8 mouse cellular contexts compared by ENCODE assay signal in the genomic region with DNA sequence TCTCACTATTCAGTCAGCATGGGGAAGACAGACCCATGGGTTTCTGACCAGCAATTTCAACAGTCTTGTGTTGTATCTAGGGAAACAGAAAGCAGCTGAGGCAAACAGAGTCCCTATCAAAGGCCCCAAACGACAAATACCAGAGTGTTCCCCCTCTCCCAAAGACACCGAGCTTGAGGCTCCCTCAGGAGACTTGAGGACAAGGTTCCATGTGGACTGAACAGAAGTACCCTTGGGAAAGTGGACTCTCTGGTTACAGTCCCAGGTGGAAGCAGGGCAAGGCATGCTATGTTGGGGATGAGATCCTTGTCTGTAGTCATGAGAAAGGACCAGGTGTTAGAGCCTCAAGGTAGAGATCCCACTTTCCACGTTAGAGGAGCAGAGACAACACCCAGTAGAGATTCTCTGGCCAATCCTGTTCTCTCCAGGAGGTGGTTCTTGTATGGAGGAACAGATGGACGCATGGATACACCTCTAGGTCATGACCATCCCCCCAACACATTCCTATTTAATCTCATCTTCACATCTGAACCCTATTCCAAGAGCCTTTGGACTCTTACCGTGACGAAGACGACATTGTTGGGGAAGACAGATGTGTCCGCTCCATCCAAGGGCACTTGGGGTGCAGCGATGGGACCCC. TPM values are rescaled to one million over a fixed set of nuclear protein-coding genes. Genes with fewer than 3 reads are reported as not detected.
DNase-seq lines count a peak whose midpoint lies in the region; ATAC-seq and TF ChIP-seq lines count a peak whose summit lies in the region.
"Had no signal": no experiment of that assay in that cellular context is flagged by ENCODE, and none has a peak within 500 bp of the region (broad histone marks: within the 10 kb centered on the region; RNA-seq: fewer than 3 reads in every experiment).

No protein-coding gene starts in this region.

- 45% methylated on average over 9 of the region's 9 CpGs for WGBS in lung, postnatal 0 days
- WGBS in forebrain, embryonic 15.5 days, result 68% methylated on average over 9 of the region's 9 CpGs
- WGBS in limb, embryonic 14.5 days, result 72% methylated on average over 9 of the region's 9 CpGs
- 58% methylated on average over 9 of the region's 9 CpGs for WGBS in stomach, embryonic 16.5 days

- H3K4me3 ChIP-seq in lung, postnatal 0 days (ENCODE audit: low read depth, low read length), result no peak overlapping the region; the same call in 1 of the 2 replicates
- H3K4me3 ChIP-seq in forebrain, embryonic 15.5 days, result peak overlapping the region; percentile 86
- peak overlapping the region; percentile 87 for H3K4me3 ChIP-seq in limb, embryonic 14.5 days (replicated peaks; ENCODE audit: low read length)
- peak overlapping the region; percentile 79 for H3K4me3 ChIP-seq in stomach, embryonic 16.5 days (replicated peaks; ENCODE audit: low read length)

- no peak overlapping the region for H3K27ac ChIP-seq in lung, postnatal 0 days (ENCODE audit: low read length)
- no peak overlapping the region for H3K27ac ChIP-seq in forebrain, embryonic 15.5 days (replicated peaks)
- H3K27ac ChIP-seq in limb, embryonic 14.5 days (replicated peaks; ENCODE audit: low read depth, low read length), result no peak overlapping the region
- H3K27ac ChIP-seq in stomach, embryonic 16.5 days (ENCODE audit: low read length), result peak overlapping the region; percentile 17; the same call in 1 of the 2 replicates

- H3K27me3 ChIP-seq in lung, postnatal 0 days (replicated peaks; ENCODE audit: insufficient read depth, low read length), result no peaks in the 10 kb centered on the region
- H3K27me3 ChIP-seq in forebrain, embryonic 15.5 days, result no peaks in the 10 kb centered on the region
- no peaks in the 10 kb centered on the region for H3K27me3 ChIP-seq in limb, embryonic 14.5 days (ENCODE audit: control insufficient read depth, insufficient read depth, low read length)
- H3K27me3 ChIP-seq in stomach, embryonic 16.5 days (ENCODE audit: control insufficient read depth, insufficient read depth, low read length), result no peaks in the 10 kb centered on the region

- TF ChIP-seq POLR2A in limb, embryonic 14.5 days (IDR thresholded peaks at IDR 0.05; ENCODE audit: borderline replicate concordance, extremely low read depth, insufficient read depth, insufficient read length), result no peak

- H3K36me3 ChIP-seq in lung, postnatal 0 days (ENCODE audit: insufficient read depth, low read length), result peaks cover 17% of the 10 kb centered on the region
- peaks cover 43% of the 10 kb centered on the region for H3K36me3 ChIP-seq in forebrain, embryonic 15.5 days
- peaks cover 53% of the 10 kb centered on the region for H3K36me3 ChIP-seq in limb, embryonic 14.5 days (ENCODE audit: control insufficient read depth, insufficient read depth, low read length)
- H3K36me3 ChIP-seq in stomach, embryonic 16.5 days (ENCODE audit: control insufficient read depth, insufficient read depth, low read length), result peaks cover 24% of the 10 kb centered on the region

- no peak for TF ChIP-seq EP300 in lung, postnatal 0 days (IDR thresholded peaks at IDR 0.05)

- H3K4me2 ChIP-seq in lung, postnatal 0 days (replicated peaks; ENCODE audit: low read depth, low read length), result peak overlapping the region; percentile 85
- peak overlapping the region; percentile 95 for H3K4me2 ChIP-seq in forebrain, embryonic 15.5 days (replicated peaks)
- H3K4me2 ChIP-seq in limb, embryonic 14.5 days (replicated peaks; ENCODE audit: low read depth, low read length, severe bottlenecking), result peak overlapping the region; percentile 83
- H3K4me2 ChIP-seq in stomach, embryonic 16.5 days (ENCODE audit: low read depth, low read length), result peak overlapping the region; percentile 90

- TF ChIP-seq CTCF in lung, postnatal 0 days (IDR thresholded peaks at IDR 0.05), result no peak

- H3K9ac ChIP-seq in lung, postnatal 0 days (replicated peaks; ENCODE audit: low read depth), result peak overlapping the region; percentile 27; the same call in 1 of the 2 replicates
- H3K9ac ChIP-seq in forebrain, embryonic 15.5 days (replicated peaks), result peak overlapping the region; percentile 95
- H3K9ac ChIP-seq in limb, embryonic 14.5 days (ENCODE audit: low read depth, low read length, severe bottlenecking), result peak overlapping the region; percentile 38
- peak overlapping the region; percentile 92 for H3K9ac ChIP-seq in stomach, embryonic 16.5 days (ENCODE audit: low read length)

- DNase-seq in lung, postnatal 0 days (ENCODE audit: low spot score), result no peak
- DNase-seq in lung, postnatal 4 days, result no peak
- DNase-seq in limb, embryonic 14.5 days (ENCODE audit: low spot score), result no peak
- DNase-seq in adrenal gland, adult (ENCODE audit: inconsistent age in 2 of 2, low spot score in 1 of 2), result no peak
- no peak for DNase-seq in gastrocnemius, postnatal 14 days
- DNase-seq: retina, postnatal 1 day had no signal

- peaks cover 33% of the 10 kb centered on the region for H3K4me1 ChIP-seq in lung, postnatal 0 days (ENCODE audit: insufficient read depth, low read depth, low read length)
- peaks cover 66% of the 10 kb centered on the region for H3K4me1 ChIP-seq in forebrain, embryonic 15.5 days
- peaks cover 42% of the 10 kb centered on the region for H3K4me1 ChIP-seq in limb, embryonic 14.5 days (ENCODE audit: control insufficient read depth, insufficient read depth, low read length)
- peaks cover 32% of the 10 kb centered on the region for H3K4me1 ChIP-seq in stomach, embryonic 16.5 days (ENCODE audit: control insufficient read depth, insufficient read depth, low read length)

- ATAC-seq in lung, postnatal 0 days, result no peak
- ATAC-seq in forebrain, embryonic 15.5 days (replicated peaks), result no peak
- no peak for ATAC-seq in limb, embryonic 14.5 days (ENCODE audit: low FRiP score, low read depth)
- no peak for ATAC-seq in stomach, embryonic 16.5 days (ENCODE audit: insufficient read depth, low FRiP score)

- H3K9me3 ChIP-seq in lung, postnatal 0 days (ENCODE audit: low read length), result no peaks in the 10 kb centered on the region
- H3K9me3 ChIP-seq in forebrain, embryonic 15.5 days, result no peaks in the 10 kb centered on the region
- H3K9me3 ChIP-seq in limb, embryonic 14.5 days (ENCODE audit: control insufficient read depth, low read length), result no peaks in the 10 kb centered on the region
- no peaks in the 10 kb centered on the region for H3K9me3 ChIP-seq in stomach, embryonic 16.5 days (replicated peaks; ENCODE audit: control insufficient read depth, low read length)

- intact Hi-C loops in gastrocnemius, postnatal 14 days (cut with DNase I; ENCODE audit: low total_unique reads), result no loop called here

RNA-seq across cellular contexts. Expression of a gene that starts 3.4 kb away (rescaled TPM):
- 12.2 and 13.7 TPM in 2 replicates for polyA plus RNA-seq in lung, postnatal 0 days (2015; fragmentation: Nextera tagmentation; extraction: Ambion mirVana)
- 12.3 and 12.6 TPM in 2 replicates for polyA plus RNA-seq in forebrain, embryonic 15.5 days (2015; fragmentation: Nextera tagmentation; extraction: Ambion mirVana)
- 42.0 and 42.3 TPM in 2 replicates for polyA plus RNA-seq in limb, embryonic 14.5 days (2012; rRNA removed)
- 13.9 and 16.7 TPM in 2 replicates for polyA plus RNA-seq in limb, embryonic 14.5 days (2014; fragmentation: Nextera tagmentation; extraction: Ambion mirVana)
- polyA plus RNA-seq in stomach, embryonic 16.5 days (2015; fragmentation: Nextera tagmentation; extraction: Ambion mirVana), result 7.4 and 8.2 TPM in 2 replicates
- 10 to 100 TPM; 20.7 to 21.1 TPM for total RNA-seq in gastrocnemius, postnatal 14 days (2021)

RNA-seq across cellular contexts. Expression of a gene that starts 3.6 kb away (rescaled TPM):
- 2.4 and 4.3 TPM in 2 replicates for polyA plus RNA-seq in lung, postnatal 0 days (2015; fragmentation: Nextera tagmentation; extraction: Ambion mirVana)
- 10.4 and 11.3 TPM in 2 replicates for polyA plus RNA-seq in forebrain, embryonic 15.5 days (2015; fragmentation: Nextera tagmentation; extraction: Ambion mirVana)
- 19.4 and 30.1 TPM in 2 replicates for polyA plus RNA-seq in limb, embryonic 14.5 days (2012; rRNA removed)
- 17.3 and 18.5 TPM in 2 replicates for polyA plus RNA-seq in limb, embryonic 14.5 days (2014; fragmentation: Nextera tagmentation; extraction: Ambion mirVana)
- polyA plus RNA-seq in stomach, embryonic 16.5 days (2015; fragmentation: Nextera tagmentation; extraction: Ambion mirVana), result 15.4 and 18.0 TPM in 2 replicates
- total RNA-seq in gastrocnemius, postnatal 14 days (2021), result 1 to 10 TPM in 1 of 2 experiments, under 1 TPM in 1; 0.84 to 1.7 TPM

RNA-seq across cellular contexts. Expression of a gene that starts 5.4 kb away (rescaled TPM):
- polyA plus RNA-seq in lung, postnatal 0 days (2015; fragmentation: Nextera tagmentation; extraction: Ambion mirVana), result 28.8 and 29.8 TPM in 2 replicates
- polyA plus RNA-seq in forebrain, embryonic 15.5 days (2015; fragmentation: Nextera tagmentation; extraction: Ambion mirVana), result 36.9 and 42.4 TPM in 2 replicates
- polyA plus RNA-seq in limb, embryonic 14.5 days (2012; rRNA removed), result 45.2 and 46.8 TPM in 2 replicates
- 37.6 and 44.9 TPM in 2 replicates for polyA plus RNA-seq in limb, embryonic 14.5 days (2014; fragmentation: Nextera tagmentation; extraction: Ambion mirVana)
- 9.4 and 17.0 TPM in 2 replicates for polyA plus RNA-seq in stomach, embryonic 16.5 days (2015; fragmentation: Nextera tagmentation; extraction: Ambion mirVana)
- 1 to 10 TPM; 6.8 to 7.2 TPM for total RNA-seq in gastrocnemius, postnatal 14 days (2021)

RNA-seq across cellular contexts. Expression of a gene that starts 38.5 kb away (rescaled TPM):
- 119 and 129 TPM in 2 replicates for polyA plus RNA-seq in lung, postnatal 0 days (2015; fragmentation: Nextera tagmentation; extraction: Ambion mirVana)
- 75.6 and 76.1 TPM in 2 replicates for polyA plus RNA-seq in forebrain, embryonic 15.5 days (2015; fragmentation: Nextera tagmentation; extraction: Ambion mirVana)
- 89.1 and 111 TPM in 2 replicates for polyA plus RNA-seq in limb, embryonic 14.5 days (2012; rRNA removed)
- 151 and 164 TPM in 2 replicates for polyA plus RNA-seq in limb, embryonic 14.5 days (2014; fragmentation: Nextera tagmentation; extraction: Ambion mirVana)
- 115 and 119 TPM in 2 replicates for polyA plus RNA-seq in stomach, embryonic 16.5 days (2015; fragmentation: Nextera tagmentation; extraction: Ambion mirVana)
- total RNA-seq in gastrocnemius, postnatal 14 days (2021), result 100 to 1,000 TPM; 118 to 156 TPM

RNA-seq across cellular contexts. Expression of a gene that starts 42.6 kb away (rescaled TPM):
- 0.51 and 0.65 TPM in 2 replicates for polyA plus RNA-seq in lung, postnatal 0 days (2015; fragmentation: Nextera tagmentation; extraction: Ambion mirVana)
- 43.6 and 45.6 TPM in 2 replicates for polyA plus RNA-seq in forebrain, embryonic 15.5 days (2015; fragmentation: Nextera tagmentation; extraction: Ambion mirVana)
- polyA plus RNA-seq in limb, embryonic 14.5 days (2012; rRNA removed), result 19.7 and 25.0 TPM in 2 replicates
- polyA plus RNA-seq in limb, embryonic 14.5 days (2014; fragmentation: Nextera tagmentation; extraction: Ambion mirVana), result 1.2 and 1.4 TPM in 2 replicates
- 2.7 and 3.1 TPM in 2 replicates for polyA plus RNA-seq in stomach, embryonic 16.5 days (2015; fragmentation: Nextera tagmentation; extraction: Ambion mirVana)
- under 1 TPM; 0.39 to 0.42 TPM for total RNA-seq in gastrocnemius, postnatal 14 days (2021)

Comparison
In these comparisons a context has a peak if more than half of its experiments do, and no peak if none do; other contexts are left out.
1. H3K9ac ChIP-seq: peak in every context shown above with its lines; median percentile 95 in forebrain, embryonic 15.5 days; 92 in stomach, embryonic 16.5 days; 38 in limb, embryonic 14.5 days; 27 in lung, postnatal 0 days.